Mouse (Mus musculus) olfactory bulb, adult 2 months (tissue): ENCODE measurements around the gene Nfkbie.

Source experiments
- CTCF ChIP-seq: fragments of 200-500 bp; IDR thresholded peaks from 2 replicates; pipeline ENCODE4 v1.5.1; 2012; ENCODE audit warnings: low read depth, mild to moderate bottlenecking, low read length, moderate library complexity; ENCODE audit not compliant: insufficient read depth
- POLR2A ChIP-seq: fragments of 200-500 bp; IDR thresholded peaks from 2 replicates; pipeline ENCODE4 v1.6.1; 2012; ENCODE audit warnings: mild to moderate bottlenecking, low read depth, low read length, moderate library complexity; ENCODE audit not compliant: insufficient read depth

DNA sequence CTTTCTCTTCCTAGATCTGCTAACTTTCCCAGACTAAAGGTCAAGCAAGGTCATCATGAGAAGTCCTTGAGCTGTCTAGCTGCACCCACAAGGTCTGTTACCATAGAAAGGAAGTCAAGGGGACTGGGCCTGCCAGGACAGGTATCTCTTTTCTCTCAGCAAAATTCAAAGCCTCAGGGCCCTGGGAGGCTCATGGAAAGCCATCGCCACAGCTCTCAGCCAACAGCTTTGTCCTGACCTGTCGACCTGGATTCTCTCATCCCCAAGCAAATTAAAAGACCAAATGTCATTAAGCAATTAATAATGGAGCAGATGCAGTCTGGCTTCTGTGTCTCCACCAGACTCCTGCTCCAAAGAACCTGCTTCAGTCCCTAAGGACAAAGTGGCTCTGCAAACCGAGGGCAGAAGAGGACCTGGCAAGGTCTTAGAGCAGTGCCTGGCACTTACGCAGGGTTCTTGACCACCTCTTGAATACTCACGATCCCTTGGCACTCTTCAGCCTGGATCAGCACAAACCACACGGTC is 49.5 kb upstream of the Nfkbie start:
- TF ChIP-seq CTCF: no peak
- no peak for TF ChIP-seq POLR2A
